ENCODE assay signal across 21 mouse cellular contexts in the genomic region with DNA sequence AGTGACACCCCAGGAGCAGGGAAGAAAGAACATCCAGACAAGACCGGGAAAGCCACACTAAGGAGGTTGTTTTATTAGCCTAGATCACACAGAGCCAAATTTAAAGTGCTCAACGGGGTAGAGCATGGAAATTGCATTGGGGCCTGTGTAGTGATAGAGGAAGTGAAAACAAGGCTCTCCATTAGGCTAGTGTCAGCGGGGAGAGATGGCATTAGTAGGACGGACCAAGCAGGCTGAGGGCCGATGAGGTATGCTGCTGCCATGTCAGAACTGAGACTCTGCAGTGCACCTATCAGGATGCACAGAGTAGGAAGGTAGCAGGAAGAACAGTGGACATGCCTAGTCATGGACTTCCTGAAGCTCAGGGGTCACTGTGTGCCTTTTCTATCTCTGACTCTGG.
DNase-seq lines count a peak whose midpoint lies in the region; ATAC-seq lines count a peak whose summit lies in the region.
"Had no signal": no experiment of that assay in that cellular context is flagged by ENCODE, and none has a peak within 500 bp of the region (broad histone marks: within the 10 kb centered on the region; RNA-seq: fewer than 3 reads in every experiment).

No protein-coding gene starts in this region.

- H3K9ac ChIP-seq in midbrain, embryonic 13.5 days (replicated peaks): no peak overlapping the region
- H3K9ac ChIP-seq: embryonic facial prominence, embryonic 12.5 days; liver, postnatal 0 days; neural tube, embryonic 13.5 days had no signal

- peaks cover 20% of the 10 kb centered on the region for H3K36me3 ChIP-seq in midbrain, embryonic 13.5 days
- peaks cover 10% of the 10 kb centered on the region; the same call in 1 of the 2 replicates for H3K36me3 ChIP-seq in midbrain, embryonic 10.5 days
- H3K36me3 ChIP-seq: embryonic facial prominence, embryonic 12.5 days had no signal

- 0 out of 2 replicates have a peak, but pooled peaks cover 2% of the 10 kb centered on the region for H3K4me1 ChIP-seq in midbrain, embryonic 13.5 days (replicated peaks)
- no peaks in the 10 kb centered on the region for H3K4me1 ChIP-seq in midbrain, embryonic 10.5 days
- H3K4me1 ChIP-seq: embryonic facial prominence, embryonic 12.5 days; neural tube, embryonic 13.5 days had no signal

- WGBS in midbrain, embryonic 13.5 days: 88% methylated on average over 5 of the region's 5 CpGs
- WGBS in midbrain, embryonic 10.5 days: 79% methylated on average over 5 of the region's 5 CpGs

- H3K4me2 ChIP-seq in midbrain, embryonic 13.5 days (replicated peaks): no peak overlapping the region
- H3K4me2 ChIP-seq: embryonic facial prominence, embryonic 12.5 days; neural tube, embryonic 13.5 days had no signal

- no peak for DNase-seq in frontal cortex, adult 2 months (ENCODE audit: extremely low spot score in 1 of 2, low spot score in 1 of 2)
- DNase-seq in midbrain, embryonic 10.5 days (ENCODE audit: low spot score): no peak
- DNase-seq in lung, postnatal 4 days: no peak
- DNase-seq in embryo, embryonic 9.5 days (ENCODE audit: extremely low spot score): no peak
- DNase-seq: adrenal gland, postnatal 25 days; cerebellum, adult 2 months; heart, postnatal 14 days; kidney, adult 8-10 months; kidney, postnatal 25 days; liver; liver, postnatal 0 days; right cerebral cortex, postnatal 4 days; thymus, postnatal 4 days had no signal

- no peak overlapping the region for H3K4me3 ChIP-seq in midbrain, embryonic 13.5 days (replicated peaks)
- H3K4me3 ChIP-seq in midbrain, embryonic 10.5 days: no peak overlapping the region
- H3K4me3 ChIP-seq: embryonic facial prominence, embryonic 12.5 days; neural tube, embryonic 13.5 days had no signal

- no peaks in the 10 kb centered on the region for H3K27me3 ChIP-seq in midbrain, embryonic 13.5 days
- no peaks in the 10 kb centered on the region for H3K27me3 ChIP-seq in midbrain, embryonic 10.5 days (ENCODE audit: low read depth, poor library complexity, severe bottlenecking)
- H3K27me3 ChIP-seq: embryonic facial prominence, embryonic 12.5 days; neural tube, embryonic 13.5 days; Patski had no signal

- H3K9me3 ChIP-seq in midbrain, embryonic 13.5 days: no peaks in the 10 kb centered on the region
- no peaks in the 10 kb centered on the region for H3K9me3 ChIP-seq in midbrain, embryonic 10.5 days (replicated peaks)
- H3K9me3 ChIP-seq: embryonic facial prominence, embryonic 12.5 days; neural tube, embryonic 13.5 days had no signal

- 0 out of 2 replicates have a peak overlapping the region, but pooled peaks have one; percentile 35 for H3K27ac ChIP-seq in midbrain, embryonic 13.5 days
- no peak overlapping the region for H3K27ac ChIP-seq in midbrain, embryonic 10.5 days (replicated peaks)
- H3K27ac ChIP-seq: embryonic facial prominence, embryonic 12.5 days; neural tube, embryonic 13.5 days had no signal

- 0 out of 2 replicates have a peak, but pooled peaks have one; percentile 9 for ATAC-seq in frontal cortex, adult (ENCODE audit: low TSS enrichment)
- peak; percentile 30; the same call in 1 of the 2 replicates for ATAC-seq in midbrain, embryonic 13.5 days
- ATAC-seq in megakaryocyte progenitor cell, adult 5-6 weeks (replicated peaks; ENCODE audit: poor library complexity): peak; percentile 76
- ATAC-seq: activated CD4-positive, CD25-positive, alpha-beta regulatory T cell, adult 4 months; inflammation-experienced regulatory T-cells, adult 6 months; liver, postnatal 0 days; Patski had no signal

Comparison
In these comparisons a context has a peak if more than half of its experiments do, and no peak if none do; other contexts are left out.
1. ATAC-seq: peak in every context shown above with its lines; median percentile 76 in megakaryocyte progenitor cell, adult 5-6 weeks; 30 in midbrain, embryonic 13.5 days; 9 in frontal cortex, adult.